Mouse (Mus musculus) ES-E14 (cell line): ENCODE measurements around the gene Iqca.

Experiments used
- ZC3H11A ChIP-seq: IDR thresholded peaks from 2 replicates; pipeline ENCODE4 v1.6.1; 2012; ENCODE audit warnings: low read depth, mild to moderate bottlenecking, inconsistent platforms, low read length, borderline replicate concordance
- ZNF384 ChIP-seq: IDR thresholded peaks from 2 replicates; pipeline ENCODE4 v1.6.1; 2012; ENCODE audit warnings: low read depth, low read length, inconsistent platforms

DNA sequence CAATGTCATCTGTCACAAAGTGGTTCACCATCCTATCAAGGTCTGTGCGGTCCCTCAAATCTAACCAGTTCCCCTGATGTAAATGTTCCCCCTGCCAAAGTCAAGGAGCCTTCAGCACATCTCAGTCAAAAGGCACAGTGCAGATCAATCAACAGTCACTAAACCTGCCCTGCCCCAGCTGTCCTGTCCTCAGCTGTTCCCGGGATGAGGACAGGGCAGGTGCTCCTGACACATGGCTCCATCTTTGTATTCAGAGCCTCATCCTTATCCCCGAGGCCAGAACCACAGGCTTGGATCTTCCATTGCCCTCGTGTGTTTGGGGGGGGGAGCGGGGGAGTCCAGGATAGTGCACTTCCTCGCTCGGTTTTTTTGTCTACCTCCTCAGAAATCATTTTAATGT is 3.4 kb upstream of the Iqca start:
- no peak for TF ChIP-seq ZNF384
- no peak for TF ChIP-seq ZC3H11A
